Mouse (Mus musculus): Measurements from ENCODE around the gene Anapc4.

DNA sequence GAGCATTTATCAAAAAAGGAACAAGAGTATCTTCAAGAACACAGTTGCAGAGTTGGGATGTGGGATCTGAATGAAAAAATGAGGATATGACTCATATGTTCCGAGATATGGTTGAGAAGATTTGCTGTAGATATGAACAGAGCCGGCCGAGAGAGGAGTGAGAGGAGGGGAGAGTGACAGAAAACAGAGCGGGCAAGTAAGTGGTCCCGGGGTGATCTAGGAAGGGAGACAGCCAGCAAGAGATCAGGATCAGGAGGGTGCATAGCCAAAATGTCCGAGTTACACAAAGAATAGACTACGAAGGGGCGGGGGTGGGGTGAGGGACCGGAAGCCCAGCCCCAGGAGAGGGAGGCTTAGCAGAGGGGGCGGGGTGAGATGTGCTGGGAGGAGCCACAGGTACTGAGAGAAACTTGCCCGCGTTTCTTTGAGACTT is 76.4 kb downstream of the Anapc4 start:
- TF ChIP-seq CTCF (IDR thresholded peaks at IDR 0.05; ENCODE audit: low read depth) (no peak), EP300 (IDR thresholded peaks at IDR 0.05; ENCODE audit: low read depth) (no peak)

Measured in liver, postnatal 0 days (tissue).